Mouse (Mus musculus): ENCODE measurements around the gene Atf3. TPM values are rescaled to one million over a fixed set of nuclear protein-coding genes. Genes with fewer than 3 reads are reported as not detected.
A peak's percentile ranks its signal among the peaks of the same experiment; 100 is the strongest.

Gene Atf3
- polyA plus RNA-seq, 1 experiment from 2014 or later = 5.9 TPM

DNA sequence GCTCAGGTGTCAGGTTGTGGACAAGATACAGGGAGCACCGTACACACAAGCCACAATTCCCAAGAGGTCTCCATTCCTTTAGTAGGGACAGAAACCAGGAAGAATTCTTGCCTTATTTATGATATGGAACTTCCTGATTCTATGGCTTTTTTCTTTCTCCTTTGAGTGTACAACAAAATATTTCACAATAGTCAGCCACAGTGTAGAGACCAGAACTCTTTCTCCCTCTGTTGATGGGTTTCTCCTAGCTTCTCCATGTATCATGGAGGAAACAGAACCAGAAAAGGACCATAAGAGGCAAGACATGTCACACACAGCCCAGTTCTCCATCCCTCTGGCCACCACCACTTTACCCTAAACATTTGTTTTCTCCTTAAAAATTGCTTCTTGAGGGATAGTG is 23.7 kb upstream of the Atf3 start:
- no peaks in the 10 kb centered on the region for H3K36me3 ChIP-seq (ENCODE audit: control insufficient read depth, insufficient read depth, low read length)
- no peak overlapping the region for H3K4me3 ChIP-seq (replicated peaks; ENCODE audit: low read length)
- no peak overlapping the region for H3K27ac ChIP-seq (ENCODE audit: low read length)
- no peak for ATAC-seq (ENCODE audit: insufficient read depth, low FRiP score)
- H3K9me3 ChIP-seq (replicated peaks; ENCODE audit: control insufficient read depth, low read length) = no peaks in the 10 kb centered on the region
- H3K4me1 ChIP-seq (ENCODE audit: control insufficient read depth, insufficient read depth, low read length) = no peaks in the 10 kb centered on the region
- 79% methylated on average over 1 of the region's 1 CpGs for WGBS
- no peaks in the 10 kb centered on the region for H3K27me3 ChIP-seq (ENCODE audit: control insufficient read depth, insufficient read depth, low read length)
- no peak overlapping the region for H3K9ac ChIP-seq (ENCODE audit: low read length)
- no peak overlapping the region for H3K4me2 ChIP-seq (ENCODE audit: low read depth, low read length)

DNA sequence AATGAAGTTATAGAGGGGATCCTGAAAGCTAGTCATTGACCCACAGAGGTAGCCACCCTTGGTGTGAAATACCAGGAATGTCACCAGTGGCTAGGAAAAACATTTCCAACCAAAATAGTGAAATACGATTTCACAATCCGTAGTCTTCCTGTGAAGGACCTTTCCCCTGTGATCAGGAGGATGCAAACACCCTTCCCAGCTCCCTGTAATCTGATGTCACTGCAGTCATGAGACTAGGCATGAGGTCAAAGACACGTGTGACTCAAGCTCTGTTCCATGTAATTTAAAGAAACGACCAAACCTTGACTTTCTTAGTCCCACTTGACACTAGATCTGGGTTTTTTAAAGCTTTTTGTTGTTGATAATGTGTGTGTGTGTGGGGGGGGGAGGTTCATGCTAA is 21.8 kb upstream of the Atf3 start:
- WGBS = 78% methylated on average over 4 of the region's 4 CpGs
- H3K4me2 ChIP-seq (ENCODE audit: low read depth, low read length) = no peak overlapping the region
- no peaks in the 10 kb centered on the region for H3K9me3 ChIP-seq (replicated peaks; ENCODE audit: control insufficient read depth, low read length)
- H3K27ac ChIP-seq (ENCODE audit: low read length) = no peak overlapping the region
- H3K27me3 ChIP-seq (ENCODE audit: control insufficient read depth, insufficient read depth, low read length) = no peaks in the 10 kb centered on the region
- H3K4me1 ChIP-seq (ENCODE audit: control insufficient read depth, insufficient read depth, low read length) = no peaks in the 10 kb centered on the region
- H3K9ac ChIP-seq (ENCODE audit: low read length) = no peak overlapping the region
- no peak overlapping the region for H3K4me3 ChIP-seq (replicated peaks; ENCODE audit: low read length)
- ATAC-seq (ENCODE audit: insufficient read depth, low FRiP score) = no peak
- no peaks in the 10 kb centered on the region for H3K36me3 ChIP-seq (ENCODE audit: control insufficient read depth, insufficient read depth, low read length)

DNA sequence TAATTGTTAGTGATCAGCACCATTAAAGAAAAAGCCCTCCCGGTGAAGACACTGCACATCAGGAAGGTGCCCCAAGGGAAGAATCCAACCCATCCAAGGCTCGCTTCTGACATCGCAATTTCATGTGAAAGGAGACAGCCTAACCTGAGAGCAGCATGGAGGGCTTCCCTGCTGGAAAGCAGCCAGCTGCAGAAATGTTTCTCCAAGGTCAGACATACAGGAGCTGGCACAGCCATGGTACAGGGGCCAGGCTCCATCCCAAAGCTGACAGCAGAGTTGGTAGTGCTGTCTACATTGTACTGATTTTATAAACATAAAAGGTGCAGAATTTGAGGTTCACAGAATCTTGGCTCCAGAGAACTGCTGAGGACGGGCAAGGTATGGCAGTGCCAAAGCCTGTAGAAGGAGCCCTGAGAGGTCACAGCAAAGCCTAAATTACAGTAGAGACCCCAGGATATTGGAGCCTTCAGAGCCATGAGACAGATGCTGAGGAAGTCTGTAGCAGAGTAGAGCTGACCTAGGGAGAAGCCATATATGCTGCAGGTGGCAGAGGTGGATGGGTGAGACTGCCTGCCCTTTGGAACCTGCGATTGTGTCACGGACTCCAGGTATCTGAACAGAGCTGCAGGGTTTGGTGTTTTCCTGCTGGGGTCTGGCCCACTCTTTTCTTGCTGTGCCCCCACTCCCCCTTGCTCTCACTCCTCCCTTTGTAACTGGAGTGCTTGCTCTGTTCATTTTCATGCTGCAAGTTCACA is 18.1 kb upstream of the Atf3 start:
- no peaks in the 10 kb centered on the region for H3K27me3 ChIP-seq (ENCODE audit: control insufficient read depth, insufficient read depth, low read length)
- no peak for ATAC-seq (ENCODE audit: insufficient read depth, low FRiP score)
- WGBS = 79% methylated on average over 6 of the region's 6 CpGs

GRCm38 (mm10) chr1:191234837-191235236 is 17.0 kb upstream of the Atf3 start:
- Histone ChIP-seq H3K27me3 (ENCODE audit: control insufficient read depth, insufficient read depth, low read length) (no peaks in the 10 kb centered on the region), H3K27ac (ENCODE audit: low read length) (no peak overlapping the region), H3K4me1 (ENCODE audit: control insufficient read depth, insufficient read depth, low read length) (no peaks in the 10 kb centered on the region), H3K9me3 (replicated peaks; ENCODE audit: control insufficient read depth, low read length) (0 out of 2 replicates have a peak, but pooled peaks cover 5% of the 10 kb centered on the region), H3K4me2 (ENCODE audit: low read depth, low read length) (no peak overlapping the region), H3K9ac (ENCODE audit: low read length) (no peak overlapping the region), H3K36me3 (ENCODE audit: control insufficient read depth, insufficient read depth, low read length) (no peaks in the 10 kb centered on the region), H3K4me3 (replicated peaks; ENCODE audit: low read length) (no peak overlapping the region)
- no peak for ATAC-seq (ENCODE audit: insufficient read depth, low FRiP score)
- WGBS = 83% methylated on average over 4 of the region's 4 CpGs

More for the DNA sequence above, 18.1 kb upstream of the Atf3 start:
- no peaks in the 10 kb centered on the region for H3K36me3 ChIP-seq (ENCODE audit: control insufficient read depth, insufficient read depth, low read length)
- no peak overlapping the region for H3K4me2 ChIP-seq (ENCODE audit: low read depth, low read length)
- H3K9ac ChIP-seq (ENCODE audit: low read length) = no peak overlapping the region
- no peak overlapping the region for H3K27ac ChIP-seq (ENCODE audit: low read length)
- H3K4me1 ChIP-seq (ENCODE audit: control insufficient read depth, insufficient read depth, low read length) = no peaks in the 10 kb centered on the region
- 0 out of 2 replicates have a peak, but pooled peaks cover 5% of the 10 kb centered on the region for H3K9me3 ChIP-seq (replicated peaks; ENCODE audit: control insufficient read depth, low read length)
- H3K4me3 ChIP-seq (replicated peaks; ENCODE audit: low read length) = no peak overlapping the region

- Histone ChIP-seq H3K4me2 (ENCODE audit: low read depth, low read length) (no peak overlapping the region), H3K27me3 (ENCODE audit: control insufficient read depth, insufficient read depth, low read length) (no peaks in the 10 kb centered on the region), H3K36me3 (ENCODE audit: control insufficient read depth, insufficient read depth, low read length) (no peaks in the 10 kb centered on the region), H3K9ac (ENCODE audit: low read length) (no peak overlapping the region), H3K4me3 (replicated peaks; ENCODE audit: low read length) (no peak overlapping the region), H3K4me1 (ENCODE audit: control insufficient read depth, insufficient read depth, low read length) (no peaks in the 10 kb centered on the region), H3K27ac (ENCODE audit: low read length) (no peak overlapping the region), H3K9me3 (replicated peaks; ENCODE audit: control insufficient read depth, low read length) (0 out of 2 replicates have a peak, but pooled peaks cover 5% of the 10 kb centered on the region)
- WGBS = 79% methylated on average over 6 of the region's 6 CpGs
- no peak for ATAC-seq (ENCODE audit: insufficient read depth, low FRiP score)
These were observed 12.6 kb upstream of the Atf3 start for GRCm38 (mm10) chr1:191230355-191230931.

DNA sequence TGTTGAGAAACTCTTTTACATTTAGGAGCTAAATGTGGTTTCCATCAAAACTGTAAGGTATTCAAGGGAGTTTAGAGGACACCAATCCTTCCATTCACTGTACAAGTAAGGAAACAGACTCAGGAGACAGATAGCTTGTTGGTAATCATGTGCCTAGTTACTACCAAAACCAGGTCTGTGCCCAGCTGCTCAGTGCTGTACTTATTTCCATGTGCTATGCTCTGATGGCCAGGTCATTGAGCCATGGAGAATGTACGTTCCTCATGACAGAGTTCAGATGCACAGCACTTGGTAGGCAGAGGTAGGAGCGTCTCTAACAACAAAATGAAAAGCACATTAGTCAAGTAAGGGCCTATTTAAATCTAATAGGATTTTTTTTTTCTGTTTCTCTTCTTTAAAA is 8.7 kb upstream of the Atf3 start:
- Histone ChIP-seq H3K27me3 (ENCODE audit: control insufficient read depth, insufficient read depth, low read length) (no peaks in the 10 kb centered on the region), H3K4me3 (replicated peaks; ENCODE audit: low read length) (no peak overlapping the region), H3K9ac (ENCODE audit: low read length) (no peak overlapping the region), H3K27ac (ENCODE audit: low read length) (no peak overlapping the region), H3K9me3 (replicated peaks; ENCODE audit: control insufficient read depth, low read length) (0 out of 2 replicates have a peak, but pooled peaks cover 3% of the 10 kb centered on the region), H3K4me1 (ENCODE audit: control insufficient read depth, insufficient read depth, low read length) (peaks cover 9% of the 10 kb centered on the region), H3K36me3 (ENCODE audit: control insufficient read depth, insufficient read depth, low read length) (no peaks in the 10 kb centered on the region), H3K4me2 (ENCODE audit: low read depth, low read length) (no peak overlapping the region)
- ATAC-seq (ENCODE audit: insufficient read depth, low FRiP score) = no peak
- 81% methylated on average over 2 of the region's 2 CpGs for WGBS

DNA sequence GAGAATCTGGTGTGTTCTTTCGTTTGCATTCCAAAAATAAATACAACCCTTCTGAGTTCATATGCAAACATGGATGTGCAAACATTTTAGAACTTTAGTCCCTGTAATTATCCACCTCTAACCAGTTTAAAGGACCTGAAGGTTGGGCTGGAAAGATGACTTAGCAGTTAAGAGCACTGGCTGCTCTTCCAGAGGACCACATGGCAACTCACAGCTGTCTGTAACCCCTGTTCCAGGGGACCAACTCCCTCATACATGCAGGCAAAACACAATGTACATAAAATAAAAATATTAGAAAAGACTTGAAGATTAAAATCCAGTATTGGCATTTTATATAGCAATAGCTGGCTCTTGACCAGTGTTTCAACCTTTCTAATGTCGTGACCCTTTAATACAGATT is 7.9 kb upstream of the Atf3 start:
- H3K27me3 ChIP-seq (ENCODE audit: control insufficient read depth, insufficient read depth, low read length) = no peaks in the 10 kb centered on the region
- ATAC-seq (ENCODE audit: insufficient read depth, low FRiP score) = no peak
- WGBS = 76% methylated on average over 2 of the region's 2 CpGs
- H3K9ac ChIP-seq (ENCODE audit: low read length) = no peak overlapping the region
- no peaks in the 10 kb centered on the region for H3K9me3 ChIP-seq (replicated peaks; ENCODE audit: control insufficient read depth, low read length)
- H3K4me1 ChIP-seq (ENCODE audit: control insufficient read depth, insufficient read depth, low read length) = peaks cover 9% of the 10 kb centered on the region
- no peak overlapping the region for H3K4me2 ChIP-seq (ENCODE audit: low read depth, low read length)
- H3K36me3 ChIP-seq (ENCODE audit: control insufficient read depth, insufficient read depth, low read length) = no peaks in the 10 kb centered on the region
- H3K4me3 ChIP-seq (replicated peaks; ENCODE audit: low read length) = no peak overlapping the region
- H3K27ac ChIP-seq (ENCODE audit: low read length) = no peak overlapping the region

GRCm38 (mm10) chr1:191224981-191225703 is 7.3 kb upstream of the Atf3 start:
- Histone ChIP-seq H3K9ac (ENCODE audit: low read length) (peak overlapping the region; percentile 93), H3K36me3 (ENCODE audit: control insufficient read depth, insufficient read depth, low read length) (no peaks in the 10 kb centered on the region), H3K4me1 (ENCODE audit: control insufficient read depth, insufficient read depth, low read length) (peaks cover 9% of the 10 kb centered on the region), H3K4me3 (replicated peaks; ENCODE audit: low read length) (peak overlapping the region; percentile 96), H3K27ac (ENCODE audit: low read length) (peak overlapping the region; percentile 92), H3K9me3 (replicated peaks; ENCODE audit: control insufficient read depth, low read length) (no peaks in the 10 kb centered on the region), H3K27me3 (ENCODE audit: control insufficient read depth, insufficient read depth, low read length) (no peaks in the 10 kb centered on the region), H3K4me2 (ENCODE audit: low read depth, low read length) (peak overlapping the region; percentile 95)
- ATAC-seq (ENCODE audit: insufficient read depth, low FRiP score) = no peak; the same call in 1 of the 2 replicates
- WGBS = 35% methylated on average over 9 of the region's 9 CpGs
